Mouse (Mus musculus): ENCODE results near the gene Atp6v0c. TPM values are rescaled to one million over a fixed set of nuclear protein-coding genes. Genes with fewer than 3 reads are reported as not detected.

The Atp6v0c gene
- polyA plus RNA-seq, 1 experiment from 2014 or later, result 564 TPM

DNA sequence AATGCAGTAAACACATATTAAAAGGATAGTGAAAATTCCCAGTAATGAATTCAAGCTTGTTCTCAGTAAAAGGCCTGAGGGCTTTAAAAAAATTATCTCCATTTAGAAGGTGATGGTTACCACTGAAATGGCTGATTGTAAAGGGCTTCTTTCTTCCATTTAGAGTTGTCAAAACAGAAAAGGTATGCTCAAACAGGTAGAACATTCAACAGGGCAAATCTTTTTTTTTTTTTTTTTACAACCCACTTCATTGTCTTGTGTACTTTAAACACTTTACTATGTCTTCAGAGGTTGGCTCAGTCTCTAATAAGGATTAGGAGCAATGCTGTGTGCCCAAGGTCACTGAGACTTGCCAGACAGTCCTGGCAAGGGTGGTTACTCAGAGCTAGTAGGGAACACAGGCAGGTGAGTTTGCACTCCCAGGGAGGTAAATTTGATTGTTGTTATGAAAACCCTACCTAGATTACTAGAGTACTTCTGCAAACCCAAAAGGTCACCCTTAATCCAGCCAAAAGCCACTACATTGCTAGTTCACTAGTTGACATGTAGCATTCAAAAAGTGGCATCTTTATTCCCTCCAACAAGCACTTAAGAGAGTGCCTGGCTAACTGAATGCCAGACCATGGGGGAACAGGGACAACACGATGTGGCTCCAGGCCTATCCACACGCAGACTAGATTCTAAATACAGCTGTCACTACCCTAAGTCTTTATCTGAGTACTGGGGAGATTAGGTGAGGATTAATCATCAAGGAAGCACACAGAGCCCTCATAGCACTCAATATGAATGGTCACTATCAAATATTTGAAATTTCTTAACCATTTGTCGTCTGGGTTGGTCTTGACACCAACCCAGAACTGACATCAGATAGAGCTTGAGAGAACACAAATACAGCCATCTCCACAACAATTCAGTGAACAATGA, 34.4 kb upstream of the Atp6v0c start:
- Histone ChIP-seq H3K4me1 (replicated peaks; ENCODE audit: control insufficient read depth, insufficient read depth, low read length) (peaks cover 45% of the 10 kb centered on the region), H3K4me2 (ENCODE audit: low read length) (peak overlapping the region; percentile 65), H3K27ac (ENCODE audit: low read depth) (no peak overlapping the region), H3K27me3 (replicated peaks; ENCODE audit: control insufficient read depth, insufficient read depth, low read length) (peaks cover 12% of the 10 kb centered on the region; the same call in 1 of the 2 replicates), H3K4me3 (ENCODE audit: low read depth, low read length) (no peak overlapping the region), H3K36me3 (ENCODE audit: control insufficient read depth, insufficient read depth, low read length) (no peaks in the 10 kb centered on the region), H3K9ac (ENCODE audit: low read length) (no peak overlapping the region; the same call in 1 of the 2 replicates), H3K9me3 (ENCODE audit: control insufficient read depth, low read length) (no peaks in the 10 kb centered on the region)
- WGBS, result 61% methylated on average over 3 of the region's 3 CpGs
- DNase-seq (ENCODE audit: low spot score) (no peak), ATAC-seq (replicated peaks; ENCODE audit: low FRiP score, low TSS enrichment, low read depth) (no peak)

DNA sequence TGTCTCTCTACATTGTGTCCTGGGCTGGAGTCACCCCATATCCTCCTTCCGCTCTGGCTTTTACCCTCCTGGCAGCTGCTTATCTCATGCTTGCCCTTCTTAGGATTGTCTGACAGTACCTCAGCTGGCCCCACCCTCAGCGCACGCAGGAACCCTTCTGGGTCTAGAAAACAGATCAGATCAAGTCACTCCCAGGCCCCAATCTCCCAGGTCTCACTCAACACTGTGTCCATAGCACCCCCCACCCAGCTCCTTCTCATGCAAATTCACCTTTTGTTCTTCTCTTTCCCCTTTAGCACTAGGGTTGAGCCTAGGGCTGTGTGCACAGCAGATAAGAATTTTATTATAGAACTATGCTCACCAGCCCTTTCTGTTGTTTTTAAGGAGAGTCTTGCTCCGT, 33.6 kb upstream of the Atp6v0c start:
- no peak overlapping the region for H3K4me2 ChIP-seq (ENCODE audit: low read length)
- no peak overlapping the region for H3K4me3 ChIP-seq (ENCODE audit: low read depth, low read length)

DNA sequence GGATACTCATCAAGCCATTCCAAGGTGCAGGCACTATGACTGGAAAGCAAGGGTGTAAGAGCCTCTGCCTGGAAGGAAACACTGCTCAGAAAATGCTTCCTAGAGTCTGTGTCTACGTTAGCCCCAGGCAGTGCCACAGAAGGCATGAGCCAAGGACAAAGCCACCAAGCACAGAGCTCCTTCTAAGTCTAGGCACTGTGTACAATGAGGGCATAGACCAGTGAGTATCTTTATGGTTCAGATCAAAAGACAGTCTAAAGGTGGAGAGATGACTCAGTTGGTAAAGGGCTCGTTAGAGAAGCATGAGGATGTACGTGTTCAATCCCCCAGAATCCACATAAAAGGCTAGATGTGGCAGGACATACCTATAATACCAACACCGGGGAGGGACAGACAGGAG, 31.6 kb upstream of the Atp6v0c start:
- Histone ChIP-seq H3K9me3 (ENCODE audit: control insufficient read depth, low read length) (no peaks in the 10 kb centered on the region), H3K27ac (ENCODE audit: low read depth) (no peak overlapping the region), H3K27me3 (replicated peaks; ENCODE audit: control insufficient read depth, insufficient read depth, low read length) (no peaks in the 10 kb centered on the region), H3K4me3 (ENCODE audit: low read depth, low read length) (no peak overlapping the region), H3K9ac (ENCODE audit: low read length) (no peak overlapping the region), H3K36me3 (ENCODE audit: control insufficient read depth, insufficient read depth, low read length) (no peaks in the 10 kb centered on the region), H3K4me1 (replicated peaks; ENCODE audit: control insufficient read depth, insufficient read depth, low read length) (peaks cover 18% of the 10 kb centered on the region), H3K4me2 (ENCODE audit: low read length) (no peak overlapping the region)
- DNase-seq (ENCODE audit: low spot score) (no peak), ATAC-seq (replicated peaks; ENCODE audit: low FRiP score, low TSS enrichment, low read depth) (no peak)
- WGBS, result 80% methylated on average over 4 of the region's 4 CpGs

More for the DNA sequence above, 33.6 kb upstream of the Atp6v0c start:
- DNase-seq (ENCODE audit: low spot score) (no peak), ATAC-seq (replicated peaks; ENCODE audit: low FRiP score, low TSS enrichment, low read depth) (no peak)
- 56% methylated on average over 4 of the region's 4 CpGs for WGBS
- H3K27me3 ChIP-seq (replicated peaks; ENCODE audit: control insufficient read depth, insufficient read depth, low read length), result peaks cover 8% of the 10 kb centered on the region; the same call in 1 of the 2 replicates
- H3K36me3 ChIP-seq (ENCODE audit: control insufficient read depth, insufficient read depth, low read length), result no peaks in the 10 kb centered on the region
- H3K9ac ChIP-seq (ENCODE audit: low read length), result no peak overlapping the region
- peaks cover 37% of the 10 kb centered on the region for H3K4me1 ChIP-seq (replicated peaks; ENCODE audit: control insufficient read depth, insufficient read depth, low read length)
- H3K9me3 ChIP-seq (ENCODE audit: control insufficient read depth, low read length), result no peaks in the 10 kb centered on the region
- no peak overlapping the region for H3K27ac ChIP-seq (ENCODE audit: low read depth)

DNA sequence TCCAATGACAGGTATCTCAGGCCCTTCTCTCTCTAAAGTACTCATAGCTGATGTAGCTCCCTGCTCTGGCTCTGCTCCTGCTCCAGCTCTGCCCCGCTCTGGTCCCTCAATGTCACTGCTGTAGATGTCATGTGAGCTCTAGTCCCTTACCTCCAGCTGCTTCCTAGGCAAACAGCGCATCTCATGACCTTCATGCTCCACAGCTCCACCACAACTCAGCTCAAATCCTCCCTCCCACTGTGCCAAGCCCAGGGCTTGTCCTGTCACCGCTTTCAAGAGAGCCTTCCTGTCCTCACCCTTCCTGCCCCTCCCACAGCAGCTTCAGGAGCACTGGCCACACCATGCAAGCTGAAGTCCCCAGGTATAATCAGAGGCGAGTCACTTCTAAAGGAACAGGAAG, 30.2 kb upstream of the Atp6v0c start:
- WGBS, result 64% methylated on average over 4 of the region's 4 CpGs
- no peak for DNase-seq (ENCODE audit: low spot score)
- Histone ChIP-seq H3K4me3 (ENCODE audit: low read depth, low read length) (no peak overlapping the region), H3K9me3 (ENCODE audit: control insufficient read depth, low read length) (no peaks in the 10 kb centered on the region), H3K4me2 (ENCODE audit: low read length) (no peak overlapping the region), H3K27ac (ENCODE audit: low read depth) (no peak overlapping the region), H3K9ac (ENCODE audit: low read length) (no peak overlapping the region), H3K36me3 (ENCODE audit: control insufficient read depth, insufficient read depth, low read length) (no peaks in the 10 kb centered on the region), H3K27me3 (replicated peaks; ENCODE audit: control insufficient read depth, insufficient read depth, low read length) (no peaks in the 10 kb centered on the region), H3K4me1 (replicated peaks; ENCODE audit: control insufficient read depth, insufficient read depth, low read length) (peaks cover 11% of the 10 kb centered on the region)
- ATAC-seq (replicated peaks; ENCODE audit: low FRiP score, low TSS enrichment, low read depth), result no peak

DNA sequence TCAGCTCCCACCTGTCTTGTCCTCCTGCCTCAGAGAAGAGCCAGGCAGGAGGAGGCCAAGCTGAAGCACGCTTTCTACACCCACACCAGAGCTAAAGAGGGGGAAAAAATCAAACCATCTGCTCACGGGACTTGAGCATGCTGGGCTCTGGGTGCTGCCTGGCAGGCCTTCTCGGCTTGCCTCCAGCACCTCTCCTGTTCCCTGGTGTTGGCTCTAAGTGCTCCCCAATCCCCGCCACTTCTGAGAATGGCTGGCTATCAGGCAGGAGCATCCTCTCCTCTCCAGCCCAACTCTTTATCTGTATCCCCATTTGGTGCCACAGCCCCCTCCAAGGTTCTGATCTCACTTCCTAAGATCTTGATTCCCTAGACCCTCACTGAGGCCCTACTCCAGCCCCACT, 29.8 kb upstream of the Atp6v0c start:
- Histone ChIP-seq H3K4me2 (ENCODE audit: low read length) (no peak overlapping the region), H3K27me3 (replicated peaks; ENCODE audit: control insufficient read depth, insufficient read depth, low read length) (no peaks in the 10 kb centered on the region), H3K36me3 (ENCODE audit: control insufficient read depth, insufficient read depth, low read length) (no peaks in the 10 kb centered on the region), H3K4me1 (replicated peaks; ENCODE audit: control insufficient read depth, insufficient read depth, low read length) (peaks cover 6% of the 10 kb centered on the region), H3K4me3 (ENCODE audit: low read depth, low read length) (no peak overlapping the region), H3K9me3 (ENCODE audit: control insufficient read depth, low read length) (no peaks in the 10 kb centered on the region), H3K27ac (ENCODE audit: low read depth) (no peak overlapping the region), H3K9ac (ENCODE audit: low read length) (no peak overlapping the region)
- ATAC-seq (replicated peaks; ENCODE audit: low FRiP score, low TSS enrichment, low read depth), result no peak
- no peak for DNase-seq (ENCODE audit: low spot score)
- WGBS, result 84% methylated on average over 4 of the region's 4 CpGs

DNA sequence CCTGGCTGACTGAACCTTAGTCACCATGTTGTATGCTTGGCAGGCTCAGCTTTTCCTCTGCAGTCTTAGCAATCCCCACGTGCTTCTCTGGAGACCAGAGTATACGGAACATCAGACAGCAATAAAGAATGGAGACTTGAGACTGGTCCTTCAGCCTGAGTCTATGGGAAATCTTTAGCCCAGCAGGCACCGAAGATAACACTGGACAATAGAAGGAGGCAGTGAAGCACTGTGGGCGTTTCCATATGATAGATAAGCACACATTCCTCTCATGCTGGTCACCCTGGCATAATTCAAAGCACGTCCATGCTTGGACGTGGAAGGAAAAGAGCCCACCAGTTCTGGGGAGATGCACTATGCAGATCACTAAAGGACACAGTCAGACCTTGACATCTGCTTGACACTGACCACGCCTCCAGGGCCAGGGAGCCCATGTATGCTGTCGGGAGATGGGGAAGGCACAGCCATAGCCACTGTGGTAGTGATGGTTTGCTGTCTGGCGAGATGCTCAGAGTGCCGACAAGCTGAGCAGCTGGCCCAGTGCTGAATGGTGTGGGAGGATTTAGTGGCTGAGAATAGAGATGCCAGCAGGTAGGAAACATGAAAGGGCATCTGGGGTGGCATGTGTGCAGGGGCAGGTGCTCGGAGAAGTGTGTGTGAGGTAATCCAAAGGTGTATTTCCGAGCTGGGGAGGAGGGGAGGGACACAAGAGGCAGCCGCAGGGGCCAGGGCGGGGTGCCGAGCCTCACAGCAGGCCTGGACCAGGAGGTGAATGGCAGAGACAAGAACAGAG, 27.7 kb upstream of the Atp6v0c start:
- Histone ChIP-seq H3K9me3 (ENCODE audit: control insufficient read depth, low read length) (no peaks in the 10 kb centered on the region), H3K27ac (ENCODE audit: low read depth) (no peak overlapping the region), H3K4me3 (ENCODE audit: low read depth, low read length) (no peak overlapping the region), H3K9ac (ENCODE audit: low read length) (no peak overlapping the region), H3K36me3 (ENCODE audit: control insufficient read depth, insufficient read depth, low read length) (no peaks in the 10 kb centered on the region), H3K4me1 (replicated peaks; ENCODE audit: control insufficient read depth, insufficient read depth, low read length) (no peaks in the 10 kb centered on the region), H3K27me3 (replicated peaks; ENCODE audit: control insufficient read depth, insufficient read depth, low read length) (no peaks in the 10 kb centered on the region), H3K4me2 (ENCODE audit: low read length) (no peak overlapping the region)
- 63% methylated on average over 15 of the region's 15 CpGs for WGBS
- no peak for ATAC-seq (replicated peaks; ENCODE audit: low FRiP score, low TSS enrichment, low read depth)
- no peak for DNase-seq (ENCODE audit: low spot score)

DNA sequence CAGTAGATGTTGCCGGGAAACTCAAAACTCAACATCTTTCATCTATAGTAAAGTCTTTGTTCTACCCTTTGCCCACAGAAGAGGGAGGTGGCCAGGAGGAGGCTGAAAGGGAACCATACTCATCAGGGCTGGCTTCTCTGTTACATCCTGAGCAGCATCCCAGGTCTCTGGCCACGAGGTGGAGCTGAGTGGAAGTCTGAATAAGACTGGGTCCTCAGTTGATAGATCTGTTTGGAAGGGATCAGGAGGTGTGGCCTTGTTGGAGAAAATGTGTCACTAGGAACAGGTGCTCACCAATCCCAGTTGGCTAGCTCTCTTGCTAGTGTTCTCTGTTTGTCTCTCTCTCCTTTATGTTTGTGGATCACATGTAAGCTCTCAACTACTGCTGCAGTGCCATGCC, 25.8 kb upstream of the Atp6v0c start:
- no peak overlapping the region for H3K27ac ChIP-seq (ENCODE audit: low read depth)
- H3K27me3 ChIP-seq (replicated peaks; ENCODE audit: control insufficient read depth, insufficient read depth, low read length), result no peaks in the 10 kb centered on the region
- no peak overlapping the region for H3K4me3 ChIP-seq (ENCODE audit: low read depth, low read length)
- DNase-seq (ENCODE audit: low spot score), result no peak
- H3K4me2 ChIP-seq (ENCODE audit: low read length), result no peak overlapping the region
- H3K4me1 ChIP-seq (replicated peaks; ENCODE audit: control insufficient read depth, insufficient read depth, low read length), result no peaks in the 10 kb centered on the region
- no peaks in the 10 kb centered on the region for H3K9me3 ChIP-seq (ENCODE audit: control insufficient read depth, low read length)
- WGBS, result 67% methylated on average over 2 of the region's 2 CpGs
- no peak for ATAC-seq (replicated peaks; ENCODE audit: low FRiP score, low TSS enrichment, low read depth)
- no peak overlapping the region for H3K9ac ChIP-seq (ENCODE audit: low read length)
- no peaks in the 10 kb centered on the region for H3K36me3 ChIP-seq (ENCODE audit: control insufficient read depth, insufficient read depth, low read length)

DNA sequence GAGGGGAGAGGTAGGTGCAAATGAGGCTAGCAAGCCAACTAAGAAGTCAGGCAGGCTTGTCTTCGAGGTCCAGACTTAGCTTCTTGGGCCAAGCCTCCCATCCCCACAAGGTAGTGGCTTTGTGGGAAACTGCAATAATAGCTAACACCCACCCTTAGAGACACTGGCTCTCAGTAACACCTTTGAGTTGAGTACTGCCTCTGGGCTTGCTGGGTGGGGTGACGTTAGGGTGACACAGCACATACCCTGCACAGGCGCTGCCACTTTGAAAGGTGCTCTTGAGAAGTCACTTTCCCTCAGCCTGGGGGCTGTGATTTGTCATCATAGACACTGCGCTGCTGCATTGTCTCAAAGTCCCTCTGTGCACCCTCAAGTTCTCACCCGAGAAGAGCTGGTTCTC, 24.3 kb upstream of the Atp6v0c start:
- H3K4me3 ChIP-seq (ENCODE audit: low read depth, low read length), result no peak overlapping the region
- H3K4me1 ChIP-seq (replicated peaks; ENCODE audit: control insufficient read depth, insufficient read depth, low read length), result no peaks in the 10 kb centered on the region
- 0 out of 2 replicates have a peak, but pooled peaks cover 3% of the 10 kb centered on the region for H3K36me3 ChIP-seq (ENCODE audit: control insufficient read depth, insufficient read depth, low read length)
- no peak overlapping the region for H3K4me2 ChIP-seq (ENCODE audit: low read length)
- no peak overlapping the region for H3K9ac ChIP-seq (ENCODE audit: low read length)
- DNase-seq (ENCODE audit: low spot score) (no peak), ATAC-seq (replicated peaks; ENCODE audit: low FRiP score, low TSS enrichment, low read depth) (no peak)
- no peaks in the 10 kb centered on the region for H3K9me3 ChIP-seq (ENCODE audit: control insufficient read depth, low read length)
- 81% methylated on average over 5 of the region's 5 CpGs for WGBS
- H3K27ac ChIP-seq (ENCODE audit: low read depth), result no peak overlapping the region
- no peaks in the 10 kb centered on the region for H3K27me3 ChIP-seq (replicated peaks; ENCODE audit: control insufficient read depth, insufficient read depth, low read length)

Data from intestine, embryonic 14.5 days (tissue).